Mouse (Mus musculus): Measurements from ENCODE around the gene Ccdc33. TPM values are rescaled to one million over a fixed set of nuclear protein-coding genes. Genes with fewer than 3 reads are reported as not detected.

The Ccdc33 gene
- polyA plus RNA-seq, 2 experiments: not detected

DNA sequence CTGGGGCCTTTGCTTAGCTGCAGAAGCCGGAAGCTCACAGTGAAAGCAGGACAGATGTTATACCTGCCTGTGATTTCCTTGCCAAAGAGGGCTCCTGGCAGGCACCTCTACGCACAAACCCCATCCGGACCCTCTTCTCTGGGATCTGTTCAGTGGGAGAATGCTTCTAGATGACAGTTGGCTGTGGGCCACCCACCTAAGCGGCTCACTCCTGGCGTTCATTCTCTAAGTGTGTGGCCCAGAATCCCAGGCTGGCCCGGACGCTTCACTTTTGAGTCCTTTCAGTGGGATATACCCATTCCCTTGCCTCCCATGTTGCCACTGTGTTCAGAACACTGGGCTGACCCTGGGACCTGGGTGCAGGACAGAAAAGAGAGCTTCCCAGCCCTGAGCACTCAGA, 31.8 kb downstream of the Ccdc33 start:
- H3K4me2 ChIP-seq (ENCODE audit: low read depth): no peak overlapping the region
- 50% methylated on average over 7 of the region's 7 CpGs for WGBS (ENCODE audit: insufficient replicate concordance)
- no peaks in the 10 kb centered on the region for H3K36me3 ChIP-seq (replicated peaks; ENCODE audit: control insufficient read depth, insufficient read depth, low read depth)
- H3K9me3 ChIP-seq (ENCODE audit: control insufficient read depth, low read length): no peaks in the 10 kb centered on the region
- H3K27ac ChIP-seq: no peak overlapping the region
- H3K4me1 ChIP-seq (replicated peaks; ENCODE audit: control insufficient read depth in 2 of 2, insufficient read depth in 2 of 2, low read length in 1 of 2): no peaks in the 10 kb centered on the region; a peak in 1 of 4 replicates
- no peak for ATAC-seq (ENCODE audit: insufficient read depth)
- H3K9ac ChIP-seq (replicated peaks): no peak overlapping the region
- no peak for DNase-seq (ENCODE audit: low read depth in 3 of 3, low spot score in 3 of 3)
- TF ChIP-seq CTCF (IDR thresholded peaks at IDR 0.05; ENCODE audit: low read depth) (no peak), EP300 (IDR thresholded peaks at IDR 0.05; ENCODE audit: low read depth) (no peak)
- H3K27me3 ChIP-seq (ENCODE audit: control insufficient read depth, insufficient read depth, low read length): no peaks in the 10 kb centered on the region
- no peak overlapping the region for H3K4me3 ChIP-seq (ENCODE audit: insufficient read depth in 1 of 2, low read depth in 2 of 2, low read length in 2 of 2)

DNA sequence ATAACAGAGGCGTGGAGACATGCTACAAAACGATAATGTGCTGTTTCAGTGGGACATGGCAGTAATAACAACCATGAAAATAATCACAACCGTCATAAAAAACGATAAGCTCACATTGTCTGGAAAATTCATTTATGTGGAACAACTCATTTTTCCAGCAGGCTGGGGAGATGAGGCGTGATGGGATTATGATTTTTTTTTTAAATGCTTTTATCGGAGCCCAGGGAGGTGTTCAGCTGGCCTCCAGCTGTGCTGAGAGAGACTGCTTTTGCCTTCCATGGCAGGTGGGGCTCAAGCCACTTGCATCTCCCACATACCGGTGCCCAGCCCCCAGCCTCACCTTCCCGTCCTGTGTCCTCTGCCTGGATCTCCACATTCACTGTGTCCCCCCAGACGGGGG, 32.4 kb downstream of the Ccdc33 start:
- no peak for ATAC-seq (ENCODE audit: insufficient read depth)
- H3K36me3 ChIP-seq (replicated peaks; ENCODE audit: control insufficient read depth, insufficient read depth, low read depth): no peaks in the 10 kb centered on the region
- H3K9me3 ChIP-seq (ENCODE audit: control insufficient read depth, low read length): no peaks in the 10 kb centered on the region
- DNase-seq (ENCODE audit: low read depth in 3 of 3, low spot score in 3 of 3): no peak
- H3K27me3 ChIP-seq (ENCODE audit: control insufficient read depth, insufficient read depth, low read length): no peaks in the 10 kb centered on the region
- TF ChIP-seq CTCF (IDR thresholded peaks at IDR 0.05; ENCODE audit: low read depth) (no peak), EP300 (IDR thresholded peaks at IDR 0.05; ENCODE audit: low read depth) (no peak)
- no peaks in the 10 kb centered on the region; a peak in 1 of 4 replicates for H3K4me1 ChIP-seq (replicated peaks; ENCODE audit: control insufficient read depth in 2 of 2, insufficient read depth in 2 of 2, low read length in 1 of 2)
- no peak overlapping the region for H3K4me2 ChIP-seq (ENCODE audit: low read depth)
- 40% methylated on average over 9 of the region's 9 CpGs for WGBS (ENCODE audit: insufficient replicate concordance)
- H3K9ac ChIP-seq (replicated peaks): no peak overlapping the region
- no peak overlapping the region for H3K27ac ChIP-seq
- H3K4me3 ChIP-seq (ENCODE audit: insufficient read depth in 1 of 2, low read depth in 2 of 2, low read length in 2 of 2): no peak overlapping the region

DNA sequence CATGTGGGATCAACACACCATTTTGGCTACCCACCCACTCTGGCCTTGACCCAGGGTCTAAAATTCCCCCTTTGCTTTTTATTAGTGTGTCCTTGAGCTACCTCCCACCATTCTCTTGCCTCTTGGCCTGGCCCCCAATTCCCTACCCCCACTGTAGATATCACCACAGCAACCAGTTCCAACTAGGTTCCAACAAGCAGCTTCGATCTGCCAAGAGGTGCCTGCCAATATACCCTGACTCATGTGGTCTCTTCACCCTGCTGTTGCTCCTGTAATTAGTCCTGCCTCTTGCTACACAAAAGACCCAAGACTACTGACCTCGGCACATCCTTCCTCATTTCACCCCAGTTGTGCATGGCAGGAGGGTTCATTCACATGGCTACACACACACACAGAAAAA, 33.5 kb downstream of the Ccdc33 start:
- Histone ChIP-seq H3K4me2 (ENCODE audit: low read depth) (no peak overlapping the region), H3K27me3 (ENCODE audit: control insufficient read depth, insufficient read depth, low read length) (no peaks in the 10 kb centered on the region), H3K9me3 (ENCODE audit: control insufficient read depth, low read length) (no peaks in the 10 kb centered on the region), H3K4me1 (replicated peaks; ENCODE audit: control insufficient read depth in 2 of 2, insufficient read depth in 2 of 2, low read length in 1 of 2) (no peaks in the 10 kb centered on the region; a peak in 1 of 4 replicates), H3K27ac (no peak overlapping the region), H3K4me3 (ENCODE audit: insufficient read depth in 1 of 2, low read depth in 2 of 2, low read length in 2 of 2) (no peak overlapping the region), H3K36me3 (replicated peaks; ENCODE audit: control insufficient read depth, insufficient read depth, low read depth) (no peaks in the 10 kb centered on the region), H3K9ac (replicated peaks) (no peak overlapping the region)
- ATAC-seq (ENCODE audit: insufficient read depth): no peak
- DNase-seq (ENCODE audit: low read depth in 3 of 3, low spot score in 3 of 3): no peak
- TF ChIP-seq EP300 (IDR thresholded peaks at IDR 0.05; ENCODE audit: low read depth): no peak
- no peak for TF ChIP-seq CTCF (IDR thresholded peaks at IDR 0.05; ENCODE audit: low read depth)
- WGBS (ENCODE audit: insufficient replicate concordance): 5% methylated on average over 2 of the region's 2 CpGs

DNA sequence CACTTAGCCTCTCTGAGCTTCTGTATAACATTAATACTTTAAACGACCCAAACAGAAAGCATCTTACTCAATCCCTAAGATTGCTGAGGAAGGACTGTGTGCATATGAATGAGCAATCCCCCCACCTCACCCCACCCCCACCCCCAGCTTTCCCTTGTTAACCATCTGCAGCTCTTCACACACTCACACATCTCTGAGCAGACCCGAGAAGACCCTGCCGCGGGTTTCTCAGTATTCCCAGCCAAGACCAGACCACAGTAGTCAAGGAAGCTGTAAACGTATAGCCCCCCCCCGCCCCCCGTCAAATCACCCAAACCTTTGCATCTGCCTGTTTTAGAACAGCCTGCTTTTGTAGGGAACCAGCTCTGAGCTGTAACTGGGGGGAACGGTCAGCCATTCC, 34.0 kb downstream of the Ccdc33 start:
- ATAC-seq (ENCODE audit: insufficient read depth) (no peak), DNase-seq (ENCODE audit: low read depth in 3 of 3, low spot score in 3 of 3) (no peak)
- TF ChIP-seq CTCF (IDR thresholded peaks at IDR 0.05; ENCODE audit: low read depth): no peak
- no peak for TF ChIP-seq EP300 (IDR thresholded peaks at IDR 0.05; ENCODE audit: low read depth)
- Histone ChIP-seq H3K27ac (no peak overlapping the region), H3K4me1 (replicated peaks; ENCODE audit: control insufficient read depth in 2 of 2, insufficient read depth in 2 of 2, low read length in 1 of 2) (no peaks in the 10 kb centered on the region; a peak in 1 of 4 replicates), H3K4me2 (ENCODE audit: low read depth) (no peak overlapping the region), H3K9ac (replicated peaks) (no peak overlapping the region), H3K4me3 (ENCODE audit: insufficient read depth in 1 of 2, low read depth in 2 of 2, low read length in 2 of 2) (no peak overlapping the region), H3K36me3 (replicated peaks; ENCODE audit: control insufficient read depth, insufficient read depth, low read depth) (no peaks in the 10 kb centered on the region), H3K27me3 (ENCODE audit: control insufficient read depth, insufficient read depth, low read length) (no peaks in the 10 kb centered on the region), H3K9me3 (ENCODE audit: control insufficient read depth, low read length) (no peaks in the 10 kb centered on the region)
- WGBS (ENCODE audit: insufficient replicate concordance): 13% methylated on average over 8 of the region's 8 CpGs

DNA sequence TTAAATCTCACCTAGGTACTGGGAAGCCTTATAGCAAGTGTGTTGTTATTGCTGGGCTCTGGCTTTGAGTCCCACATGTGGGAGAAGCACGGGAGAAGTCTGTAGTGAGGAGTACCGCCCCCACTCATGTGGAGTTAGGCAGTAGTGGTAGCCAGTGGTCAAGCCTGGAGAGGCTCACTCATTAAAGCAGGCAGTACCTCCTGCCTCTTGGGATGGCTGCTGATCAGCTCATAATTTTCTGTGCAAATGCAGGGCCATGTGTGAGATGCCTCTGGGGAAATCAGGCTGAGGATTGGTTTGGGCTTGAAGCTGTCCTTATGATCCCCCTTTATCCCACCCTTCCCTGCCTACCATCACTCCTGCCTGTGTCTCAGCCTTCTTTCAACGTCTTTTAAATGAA, 44.1 kb downstream of the Ccdc33 start:
- H3K4me2 ChIP-seq (ENCODE audit: low read depth): no peak overlapping the region
- no peaks in the 10 kb centered on the region for H3K4me1 ChIP-seq (replicated peaks; ENCODE audit: control insufficient read depth in 2 of 2, insufficient read depth in 2 of 2, low read length in 1 of 2)
- H3K9me3 ChIP-seq (ENCODE audit: control insufficient read depth, low read length): no peaks in the 10 kb centered on the region
- TF ChIP-seq CTCF (IDR thresholded peaks at IDR 0.05; ENCODE audit: low read depth) (no peak), EP300 (IDR thresholded peaks at IDR 0.05; ENCODE audit: low read depth) (no peak)
- no peaks in the 10 kb centered on the region for H3K27me3 ChIP-seq (ENCODE audit: control insufficient read depth, insufficient read depth, low read length)
- H3K36me3 ChIP-seq (replicated peaks; ENCODE audit: control insufficient read depth, insufficient read depth, low read depth): no peaks in the 10 kb centered on the region
- no peak overlapping the region for H3K4me3 ChIP-seq (ENCODE audit: insufficient read depth in 1 of 2, low read depth in 2 of 2, low read length in 2 of 2)
- DNase-seq (ENCODE audit: low read depth in 3 of 3, low spot score in 3 of 3) (no peak), ATAC-seq (ENCODE audit: insufficient read depth) (no peak)
- WGBS (ENCODE audit: insufficient replicate concordance): 36% methylated on average over 3 of the region's 3 CpGs
- no peak overlapping the region for H3K9ac ChIP-seq (replicated peaks)
- no peak overlapping the region for H3K27ac ChIP-seq

Measured in liver, embryonic 14.5 days (tissue).